Mouse (Mus musculus): ENCODE measurements around the gene Spata31d1a.

DNA sequence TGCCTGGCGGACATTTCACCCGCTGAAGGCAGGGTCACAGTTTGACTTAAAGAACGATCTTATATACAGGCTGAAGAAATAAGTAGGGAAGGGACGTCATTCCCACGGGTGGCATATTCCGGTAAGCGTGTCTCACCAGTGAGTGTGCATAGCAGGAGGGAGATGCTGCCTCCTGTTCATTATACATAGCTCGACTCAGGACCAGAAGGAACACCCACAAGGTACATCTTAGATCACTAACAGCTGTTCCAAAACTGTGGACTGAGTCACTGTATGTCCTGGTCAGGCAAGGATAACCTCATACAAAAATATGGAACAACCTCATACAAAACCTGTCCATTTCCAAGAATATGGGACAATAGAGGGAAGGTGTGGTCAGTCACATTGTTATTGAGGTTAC, 11.0 kb downstream of the Spata31d1a start:
- TF ChIP-seq POLR2A (IDR thresholded peaks at IDR 0.05; ENCODE audit: control insufficient read depth, extremely low read depth, insufficient read depth, low read length, poor library complexity) = no peak
- no peak for TF ChIP-seq CTCF (IDR thresholded peaks at IDR 0.05; ENCODE audit: borderline replicate concordance, control insufficient read depth, extremely low read depth, insufficient read depth, low read length, poor library complexity)
